Mouse (Mus musculus) kidney, adult 9 months (tissue): ENCODE data around the gene Plscr3.

Experiments
- DNase-seq: peaks from one replicate; pipeline ENCODE4 v3.0.0; 2022

The Plscr3 gene

GRCm38 (mm10) chr11:69867335-69867734 lies 21.2 kb downstream of the Plscr3 start:
- no peak for DNase-seq

DNA sequence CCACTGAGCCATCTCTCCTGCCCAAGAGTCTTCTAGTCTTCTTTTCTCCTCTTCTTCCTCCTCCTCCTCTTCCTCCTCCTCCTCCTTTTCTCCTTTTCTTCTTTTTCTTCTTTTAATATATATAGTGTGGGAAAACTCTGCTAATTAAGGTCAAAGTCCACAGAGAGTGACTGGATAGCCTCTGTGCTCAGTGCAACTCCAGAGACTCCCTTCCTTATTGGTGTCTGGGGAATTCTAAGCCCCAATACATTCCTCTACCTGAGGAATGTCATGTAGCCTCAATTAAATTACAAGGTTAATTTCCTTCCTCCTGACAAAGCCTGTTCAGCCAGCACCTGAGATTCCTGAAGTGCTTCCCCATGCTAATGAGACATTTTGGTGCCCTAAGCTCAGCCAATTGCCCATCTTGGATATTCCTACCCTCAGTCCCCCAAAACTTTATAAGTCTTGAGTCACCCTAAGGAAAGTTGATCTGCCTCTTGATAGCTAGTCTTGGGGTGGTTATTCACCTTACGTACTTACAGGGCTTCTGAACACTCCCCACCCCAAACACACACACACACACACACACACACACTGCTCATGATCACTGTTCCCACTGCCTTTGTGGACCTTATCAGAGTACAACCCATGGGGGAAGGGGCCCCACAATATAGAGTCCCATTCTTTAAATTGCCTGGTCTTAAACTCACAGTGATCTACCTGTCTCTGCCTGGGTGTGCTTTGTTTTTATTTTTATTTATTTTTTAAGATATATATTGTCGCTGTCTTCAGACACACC lies 24.3 kb downstream of the Plscr3 start:
- DNase-seq, result no peak

DNA sequence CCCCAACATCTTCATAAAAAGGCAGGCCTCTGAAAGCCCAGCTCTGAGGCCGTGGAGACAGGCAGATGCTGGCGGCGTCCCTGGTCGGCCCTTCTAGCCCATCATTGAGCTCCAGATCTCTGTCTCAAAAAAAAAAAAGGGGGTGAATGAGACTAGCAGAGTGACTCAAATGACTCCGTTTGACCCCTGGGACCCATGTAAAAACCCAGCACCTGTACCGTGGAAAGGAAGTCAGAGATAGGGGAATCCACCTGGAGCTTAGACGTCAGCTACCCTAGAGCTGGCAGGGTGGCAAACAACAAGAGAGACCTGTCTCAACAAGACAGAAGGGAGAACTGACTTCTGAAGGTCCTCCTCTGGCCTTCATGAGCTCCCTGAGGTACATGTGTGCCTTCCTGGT lies 25.6 kb downstream of the Plscr3 start:
- DNase-seq, result no peak

- DNase-seq, result no peak
These were observed 26.3 kb downstream of the Plscr3 start for GRCm38 (mm10) chr11:69872451-69872850.

DNA sequence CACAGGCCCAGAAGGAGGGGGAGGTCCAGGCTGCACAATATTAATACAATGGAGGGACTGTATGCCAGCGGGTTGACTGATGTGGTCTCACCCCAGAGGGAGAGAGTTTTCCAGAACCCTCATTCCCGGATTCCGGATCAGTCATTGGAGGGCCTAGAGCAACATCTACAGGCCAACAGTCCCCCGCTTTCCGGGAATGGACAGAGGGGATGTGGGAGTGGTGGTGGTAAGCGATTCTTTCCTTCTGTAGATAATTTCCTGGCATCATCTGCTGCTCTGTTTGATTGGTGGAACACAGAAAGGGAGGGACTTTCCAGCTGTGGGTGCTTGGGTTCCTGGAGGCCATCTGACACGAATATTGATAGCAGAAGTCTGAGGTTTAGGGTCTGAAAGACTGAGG lies 30.0 kb downstream of the Plscr3 start:
- DNase-seq, result peak; percentile 54

- peak; percentile 87 for DNase-seq
These were observed 30.7 kb downstream of the Plscr3 start for GRCm38 (mm10) chr11:69876867-69877266.

GRCm38 (mm10) chr11:69877878-69878277 lies 31.7 kb downstream of the Plscr3 start, which contains the start of gene Tmem95:
Tmem95 (minus strand) TSS chr11:69878018.
- DNase-seq, result no peak

- no peak for DNase-seq
These were observed 32.2 kb downstream of the Plscr3 start for GRCm38 (mm10) chr11:69878399-69878798.

GRCm38 (mm10) chr11:69878952-69879351 lies 32.8 kb downstream of the Plscr3 start:
- DNase-seq, result no peak

DNA sequence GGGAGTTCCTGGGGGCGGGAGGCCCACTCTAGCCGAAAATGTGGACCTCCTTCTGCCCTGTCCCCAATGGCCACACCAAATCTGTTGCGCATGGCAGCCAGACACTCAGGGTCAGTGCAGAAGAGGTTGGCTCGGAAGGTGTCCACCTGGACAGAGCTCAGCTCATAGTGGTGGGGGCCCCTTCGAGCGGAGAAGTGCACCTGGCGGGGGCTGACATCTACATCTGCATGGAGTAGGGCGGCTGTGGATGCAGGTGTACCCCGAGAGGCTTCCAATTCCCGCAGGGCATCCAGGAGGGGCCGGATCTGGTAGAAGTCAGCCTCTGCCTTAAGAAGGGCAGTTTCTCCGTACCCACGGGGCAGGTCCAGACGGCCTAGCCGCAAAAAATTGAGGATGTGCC lies 33.5 kb downstream of the Plscr3 start:
- no peak for DNase-seq

- peak; percentile 88 for DNase-seq
These were observed 34.3 kb downstream of the Plscr3 start for GRCm38 (mm10) chr11:69880506-69880852.

DNA sequence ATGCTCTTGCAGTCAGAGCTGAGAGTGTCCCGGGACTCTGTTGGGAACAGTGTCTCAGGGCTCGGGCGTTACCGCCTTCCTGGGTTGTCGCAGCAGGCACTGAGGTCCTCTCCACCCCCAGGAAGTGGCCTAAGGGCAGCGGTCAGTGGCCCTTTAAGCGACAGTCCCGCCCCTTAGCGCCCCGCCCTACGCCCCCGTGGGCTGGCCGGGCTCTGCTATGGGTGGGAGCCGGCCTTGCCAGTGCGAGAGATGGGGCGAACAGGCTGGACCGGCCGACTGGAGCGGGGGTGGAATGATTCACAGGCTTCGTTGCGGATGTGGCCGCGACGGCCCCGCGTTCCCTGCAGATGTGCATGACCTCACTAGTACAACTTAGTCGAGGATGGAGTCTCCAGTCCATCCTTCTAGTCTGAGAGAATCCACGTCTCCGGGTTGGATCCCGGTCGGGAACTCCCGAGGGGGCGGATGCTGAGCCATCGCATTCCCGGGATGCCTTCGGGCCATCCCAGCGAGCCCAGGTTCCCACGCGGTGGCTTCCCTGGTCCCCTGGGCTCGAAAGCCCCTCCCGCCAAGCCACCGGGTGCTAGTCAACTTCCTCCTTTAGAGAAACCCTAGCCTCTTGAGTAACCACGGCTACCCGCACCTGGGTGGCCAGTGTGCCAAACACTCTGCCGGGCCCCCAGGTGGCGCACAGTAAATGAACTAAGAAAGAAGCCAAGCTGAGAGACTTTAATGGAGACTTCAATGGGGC lies 34.9 kb downstream of the Plscr3 start, which contains the start of gene Kctd11:
Gene Kctd11 (minus strand): TSS at position 554 of the 751 bp plus-strand sequence.
- DNase-seq, result peak; percentile 94

GRCm38 (mm10) chr11:69881787-69882670 lies 35.9 kb downstream of the Plscr3 start:
- no peak for DNase-seq

GRCm38 (mm10) chr11:69883066-69883465 lies 36.9 kb downstream of the Plscr3 start:
- DNase-seq, result peak; percentile 50

DNA sequence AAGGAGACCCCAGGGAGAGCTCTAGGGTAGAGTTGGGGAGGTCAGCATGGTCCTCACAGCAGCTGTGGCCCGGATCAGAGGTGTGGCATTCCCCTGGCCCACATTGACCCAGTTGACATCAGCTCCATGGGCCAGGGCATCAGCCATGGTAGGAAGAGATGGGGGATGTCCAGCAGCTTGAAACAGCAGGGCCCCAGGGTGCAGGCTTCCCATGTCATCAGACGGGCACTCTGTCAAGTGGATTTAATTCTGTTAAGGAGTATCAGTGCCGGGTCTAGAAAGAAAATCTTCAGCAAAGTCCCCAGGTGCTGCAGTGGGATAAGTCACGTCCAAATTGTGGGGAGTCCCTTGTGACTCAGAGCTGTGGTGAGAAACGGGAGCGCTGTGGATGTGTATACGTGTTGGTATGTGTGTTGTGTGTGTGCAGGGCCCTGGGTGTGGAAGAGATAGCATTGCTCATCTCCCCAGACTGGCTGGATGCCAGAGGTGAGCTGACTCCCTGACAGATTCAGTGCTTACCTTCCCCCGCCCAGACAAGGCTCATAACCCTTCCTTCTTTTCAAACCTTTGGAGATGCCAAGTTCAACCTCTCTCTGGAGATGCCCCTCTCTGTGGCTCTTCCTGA lies 37.5 kb downstream of the Plscr3 start:
- DNase-seq, result no peak

DNA sequence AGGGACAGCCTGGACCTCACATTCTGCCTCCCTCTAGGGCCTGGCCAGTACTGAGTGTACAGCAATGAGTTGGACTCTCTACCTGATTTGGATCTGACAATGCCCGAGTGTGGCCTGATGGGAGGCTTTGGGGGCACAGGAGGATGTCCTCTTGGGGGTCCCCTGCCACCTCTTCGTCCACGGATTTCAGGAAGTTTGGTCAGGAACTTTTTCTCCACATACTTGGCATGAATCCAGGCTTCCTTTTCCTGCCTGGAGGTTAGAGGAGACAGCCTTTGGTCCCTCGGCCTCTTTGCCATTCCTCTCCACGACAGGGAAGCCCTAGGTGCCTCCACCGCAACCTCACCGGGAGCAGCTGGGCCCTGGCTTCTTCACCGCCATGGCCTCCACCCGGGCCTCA lies 38.1 kb downstream of the Plscr3 start:
- peak; percentile 49 for DNase-seq

DNA sequence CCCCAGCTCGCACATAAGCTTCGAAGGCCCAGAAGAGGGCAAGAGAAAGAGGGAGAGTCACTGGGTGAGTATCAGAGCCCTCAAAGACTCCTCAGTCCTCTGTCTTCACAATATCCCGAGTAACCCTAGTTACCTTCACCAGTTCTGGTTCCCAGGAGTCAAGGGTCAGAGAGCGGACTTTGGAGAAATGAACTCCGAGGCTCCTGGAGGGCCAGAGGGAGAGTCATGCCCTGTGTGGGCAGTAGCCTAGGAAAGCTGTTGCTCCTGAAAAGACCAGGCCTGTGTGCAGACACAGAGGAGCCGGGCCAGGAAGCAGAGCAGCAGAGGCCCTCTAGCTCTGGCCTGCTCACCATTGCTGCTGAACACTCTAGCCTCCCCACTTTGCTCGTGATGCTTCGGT lies 38.5 kb downstream of the Plscr3 start:
- peak; percentile 65 for DNase-seq

GRCm38 (mm10) chr11:69886907-69887635 lies 40.9 kb downstream of the Plscr3 start:
- DNase-seq, result peak; percentile 66

DNA sequence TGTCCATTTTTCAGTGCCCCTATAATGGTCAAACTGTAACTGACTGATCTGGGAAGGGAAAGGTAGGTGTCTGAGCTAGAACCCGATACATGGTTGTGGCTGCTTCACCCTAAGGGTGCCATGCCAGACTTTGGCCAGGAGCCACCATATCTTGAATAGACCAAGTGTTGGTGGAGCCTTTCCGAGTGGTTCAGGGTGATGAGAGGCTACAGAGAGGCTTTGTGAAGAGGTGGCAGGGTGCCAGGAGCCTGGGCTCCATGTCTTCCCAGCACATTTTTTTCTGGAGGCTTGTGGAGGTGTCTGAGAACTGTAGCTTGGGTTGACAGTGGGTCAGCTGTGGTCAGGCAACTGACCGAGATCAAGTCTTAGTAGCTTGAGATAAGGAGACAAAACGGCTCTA lies 45.3 kb downstream of the Plscr3 start:
- DNase-seq, result no peak

DNA sequence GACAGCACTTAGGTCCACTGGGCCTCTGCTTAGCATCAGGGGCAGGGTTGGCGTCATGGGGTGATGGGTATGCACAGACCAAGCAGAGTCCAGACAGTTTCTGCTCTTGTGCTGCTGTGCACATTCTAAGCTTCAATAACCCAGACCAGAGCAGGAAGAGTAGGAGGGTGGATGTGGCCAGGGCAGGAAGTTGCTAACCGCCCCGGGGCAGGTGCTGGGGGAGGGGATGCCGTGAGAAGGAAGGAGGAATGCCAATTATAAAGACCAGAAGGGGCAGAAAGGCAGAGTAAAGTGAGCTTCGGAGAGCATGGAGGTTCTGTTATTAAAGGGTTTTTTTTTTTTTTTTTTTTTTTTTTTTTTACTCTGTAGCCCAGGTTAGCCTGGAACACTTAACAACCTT lies 48.5 kb downstream of the Plscr3 start:
- peak; percentile 30 for DNase-seq

- no peak for DNase-seq
These were observed 49.1 kb downstream of the Plscr3 start, which contains the start of gene Acap1 for GRCm38 (mm10) chr11:69895291-69895690. Acap1 (minus strand) TSS chr11:69895539.

GRCm38 (mm10) chr11:69899870-69900269 lies 53.7 kb downstream of the Plscr3 start:
- DNase-seq, result peak; percentile 66
